In the genomic region with DNA sequence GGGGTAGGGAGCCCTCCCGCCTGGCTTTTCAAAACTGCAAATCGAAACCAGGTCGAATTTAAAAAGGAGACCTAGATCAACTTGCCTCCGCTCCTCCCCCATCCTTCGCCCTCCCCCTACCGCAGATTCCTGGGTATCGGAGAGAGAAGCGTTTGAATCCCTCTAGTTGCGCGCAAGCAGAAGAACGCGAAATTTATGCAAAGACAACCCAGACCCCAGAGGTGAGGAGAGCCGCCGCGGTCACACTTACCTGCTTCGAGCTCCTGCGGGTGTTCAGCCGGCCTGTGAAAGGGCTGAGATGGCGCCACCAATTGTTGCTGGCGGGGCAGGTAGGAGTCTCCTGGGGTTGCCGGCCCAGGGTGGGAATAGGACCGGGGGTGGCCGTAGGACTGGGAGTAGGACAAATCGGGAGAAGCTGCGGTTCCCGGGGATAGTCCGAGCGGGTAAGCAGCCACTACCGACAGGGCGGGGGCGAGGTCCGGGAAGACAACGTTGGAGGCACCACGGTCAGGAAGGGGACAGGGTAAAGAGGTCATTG, we compare ENCODE assay signal across 10 mouse cellular contexts. TPM values are rescaled to one million over a fixed set of nuclear protein-coding genes. Genes with fewer than 3 reads are reported as not detected.
A peak's percentile ranks its signal among the peaks of the same experiment; 100 is the strongest.
DNase-seq lines count a peak whose midpoint lies in the region; ATAC-seq and TF ChIP-seq lines count a peak whose summit lies in the region.
"Had no signal": no experiment of that assay in that cellular context is flagged by ENCODE, and none has a peak within 500 bp of the region (broad histone marks: within the 10 kb centered on the region; RNA-seq: fewer than 3 reads in every experiment).

No protein-coding gene starts in this region.

- no peak for TF ChIP-seq EP300 in heart, adult 2 months (IDR thresholded peaks at IDR 0.05; ENCODE audit: insufficient read depth, low read depth, low read length)
- no peak for TF ChIP-seq EP300 in lung, postnatal 0 days (IDR thresholded peaks at IDR 0.05)

- no peak for ATAC-seq in hindbrain, embryonic 11.5 days (ENCODE audit: low FRiP score)
- ATAC-seq in lung, postnatal 0 days, result no peak

- H3K4me3 ChIP-seq in heart, adult 2 months, result peak overlapping the region; percentile 28
- H3K4me3 ChIP-seq in hindbrain, embryonic 11.5 days (ENCODE audit: low read depth, low read length), result peak overlapping the region; percentile 32; the same call in 1 of the 2 replicates
- H3K4me3 ChIP-seq in lung, postnatal 0 days (ENCODE audit: low read depth, low read length), result peak overlapping the region; percentile 45

- H3K9ac ChIP-seq in heart, adult 2 months (ENCODE audit: low read depth, low read length), result no peak overlapping the region
- no peak overlapping the region for H3K9ac ChIP-seq in hindbrain, embryonic 11.5 days (ENCODE audit: low read depth, low read length)
- no peak overlapping the region for H3K9ac ChIP-seq in lung, postnatal 0 days (replicated peaks; ENCODE audit: low read depth)

- no peak for TF ChIP-seq CTCF in heart, adult 2 months (IDR thresholded peaks at IDR 0.05)
- no peak for TF ChIP-seq CTCF in lung, postnatal 0 days (IDR thresholded peaks at IDR 0.05)

- H3K27me3 ChIP-seq in heart, adult 2 months (ENCODE audit: control insufficient read depth, insufficient read depth, low read length), result peaks cover 54% of the 10 kb centered on the region
- peaks cover 92% of the 10 kb centered on the region for H3K27me3 ChIP-seq in hindbrain, embryonic 11.5 days (ENCODE audit: control insufficient read depth, insufficient read depth, low read length)
- H3K27me3 ChIP-seq in lung, postnatal 0 days (replicated peaks; ENCODE audit: insufficient read depth, low read length), result peaks cover 85% of the 10 kb centered on the region

- no peak overlapping the region for H3K27ac ChIP-seq in heart, adult 2 months
- H3K27ac ChIP-seq in hindbrain, embryonic 11.5 days (ENCODE audit: low read depth, low read length), result no peak overlapping the region
- H3K27ac ChIP-seq in lung, postnatal 0 days (ENCODE audit: low read length), result no peak overlapping the region

- H3K36me3 ChIP-seq in heart, adult 2 months (ENCODE audit: control insufficient read depth, insufficient read depth, low read length), result no peaks in the 10 kb centered on the region
- no peaks in the 10 kb centered on the region for H3K36me3 ChIP-seq in hindbrain, embryonic 11.5 days (ENCODE audit: control insufficient read depth, insufficient read depth, low read length)
- H3K36me3 ChIP-seq in lung, postnatal 0 days (ENCODE audit: insufficient read depth, low read length), result no peaks in the 10 kb centered on the region

- H3K9me3 ChIP-seq in hindbrain, embryonic 11.5 days (ENCODE audit: control insufficient read depth, low read length), result no peaks in the 10 kb centered on the region
- no peaks in the 10 kb centered on the region for H3K9me3 ChIP-seq in lung, postnatal 0 days (ENCODE audit: low read length)

- H3K79me2 ChIP-seq in heart, adult 2 months (replicated peaks; ENCODE audit: control insufficient read depth, insufficient read depth, low read length), result no peaks in the 10 kb centered on the region

- DNase-seq in heart, adult 2 months, result peak; percentile 16 to 45
- no peak for DNase-seq in heart, postnatal 10 days
- DNase-seq in ES-CJ7 (ENCODE audit: low read depth, low spot score), result peak; percentile 39
- DNase-seq in hindbrain, embryonic 11.5 days (ENCODE audit: low spot score), result peak; percentile 54
- no peak for DNase-seq in lung, postnatal 0 days (ENCODE audit: low spot score)
- DNase-seq in left cerebral cortex, adult 8-10 months (ENCODE audit: low spot score in 2 of 2), result no peak
- no peak for DNase-seq in embryo, embryonic 10.5 days (ENCODE audit: low spot score)
- DNase-seq in ovary, postnatal 36 days (ENCODE audit: low spot score), result no peak

- TF ChIP-seq POLR2A in heart, adult 2 months (IDR thresholded peaks at IDR 0.05; ENCODE audit: insufficient read depth, low read depth, low read length), result no peak

- intact Hi-C loops in heart, adult 2 months (cut with DNase I), result no loop called here
- intact Hi-C loops in heart, postnatal 10 days (cut with DNase I), result no loop called here

- H3K4me2 ChIP-seq in hindbrain, embryonic 11.5 days (replicated peaks; ENCODE audit: low read depth, low read length), result peak overlapping the region; percentile 51; the same call in 1 of the 2 replicates
- peak overlapping the region; percentile 72 for H3K4me2 ChIP-seq in lung, postnatal 0 days (replicated peaks; ENCODE audit: low read depth, low read length)

- 2% methylated on average over 34 of the region's 34 CpGs for WGBS in heart, adult 2 months
- under 1% methylated on average over 34 of the region's 34 CpGs for WGBS in hindbrain, embryonic 11.5 days
- under 1% methylated on average over 34 of the region's 34 CpGs for WGBS in lung, postnatal 0 days

- H3K4me1 ChIP-seq in heart, adult 2 months (ENCODE audit: control insufficient read depth, insufficient read depth, low read length), result peaks cover 3% of the 10 kb centered on the region; the same call in 1 of the 2 replicates
- H3K4me1 ChIP-seq in hindbrain, embryonic 11.5 days (replicated peaks; ENCODE audit: control insufficient read depth, insufficient read depth, low read length), result peaks cover 4% of the 10 kb centered on the region
- H3K4me1 ChIP-seq in lung, postnatal 0 days (ENCODE audit: insufficient read depth, low read depth, low read length), result peaks cover 15% of the 10 kb centered on the region

RNA-seq across cellular contexts. Expression of a gene that starts 1.0 kb away (rescaled TPM):
- not detected for total RNA-seq in heart, adult 2 months (2021)
- polyA plus RNA-seq in heart, adult 2 months (2012; rRNA removed), result 0.04 TPM in 1 of 2 replicates, not detected in the other
- total RNA-seq in heart, postnatal 10 days (2021), result under 1 TPM in 1 of 2 experiments, not detected in 1; 0.12 TPM
- 0.13 TPM in 1 of 2 replicates, not detected in the other for polyA plus RNA-seq in hindbrain, embryonic 11.5 days (2014; fragmentation: Nextera tagmentation; extraction: Ambion mirVana)
- polyA plus RNA-seq in lung, postnatal 0 days (2015; fragmentation: Nextera tagmentation; extraction: Ambion mirVana), result 0.55 and 0.79 TPM in 2 replicates
- total RNA-seq in left cerebral cortex, adult 8-10 months (2022), result under 1 TPM in 3 of 4 experiments, not detected in 1; 0.15 to 0.40 (median 0.33) TPM
- polyA plus RNA-seq: neural tube, embryonic 14.5 days had no signal

RNA-seq across cellular contexts. Expression of a gene that starts 25.1 kb away (rescaled TPM):
- total RNA-seq in heart, adult 2 months (2021), result not detected
- not detected in 2 replicates for polyA plus RNA-seq in heart, adult 2 months (2012; rRNA removed)
- not detected for total RNA-seq in heart, postnatal 10 days (2021)
- 1.7 TPM in 2 replicates for polyA plus RNA-seq in hindbrain, embryonic 11.5 days (2014; fragmentation: Nextera tagmentation; extraction: Ambion mirVana)
- 0.05 TPM in 1 of 2 replicates, not detected in the other for polyA plus RNA-seq in lung, postnatal 0 days (2015; fragmentation: Nextera tagmentation; extraction: Ambion mirVana)
- under 1 TPM in 1 of 4 experiments, not detected in 3; 0.14 TPM for total RNA-seq in left cerebral cortex, adult 8-10 months (2022)
- polyA plus RNA-seq: cortical plate, adult 2 months; neural tube, embryonic 14.5 days had no signal

Comparison
In these comparisons a context has a peak if more than half of its experiments do, and no peak if none do; other contexts are left out.
1. DNase-seq: peak in heart, adult 2 months (2 of 2), ES-CJ7 (single experiment) and hindbrain, embryonic 11.5 days (single experiment); none in heart, postnatal 10 days (0 of 2), lung, postnatal 0 days (single experiment), left cerebral cortex, adult 8-10 months (0 of 2), embryo, embryonic 10.5 days (single experiment) and ovary, postnatal 36 days (single experiment).
2. Peak in every context shown above with its lines, with median percentiles within 50 percentile points of each other: H3K4me3 ChIP-seq.